Mouse (Mus musculus) left cerebral cortex, adult 11 months (tissue): ENCODE measurements around the gene Cuedc1.
"Not testable (repeated sequence)": the region's sequence is repeated elsewhere in the genome, so short reads cannot be mapped to it uniquely, and the experiment has no call there.

ENCODE experiments used
- DNase-seq: peaks from one replicate; pipeline ENCODE4 v3.0.0; 2022; ENCODE audit warnings: low spot score

Cuedc1 gene

GRCm38 (mm10) chr11:88172601-88173325, 74.9 kb downstream of the Cuedc1 start:
- DNase-seq, result no peak

- no peak for DNase-seq
Observed at GRCm38 (mm10) chr11:88173386-88174025, 75.6 kb downstream of the Cuedc1 start.

GRCm38 (mm10) chr11:88180467-88180958, 82.7 kb downstream of the Cuedc1 start:
- DNase-seq, result no peak

GRCm38 (mm10) chr11:88180959-88181619, 83.2 kb downstream of the Cuedc1 start:
- no peak for DNase-seq

- DNase-seq, result no peak
Observed at GRCm38 (mm10) chr11:88184632-88185180, 86.8 kb downstream of the Cuedc1 start.

DNA sequence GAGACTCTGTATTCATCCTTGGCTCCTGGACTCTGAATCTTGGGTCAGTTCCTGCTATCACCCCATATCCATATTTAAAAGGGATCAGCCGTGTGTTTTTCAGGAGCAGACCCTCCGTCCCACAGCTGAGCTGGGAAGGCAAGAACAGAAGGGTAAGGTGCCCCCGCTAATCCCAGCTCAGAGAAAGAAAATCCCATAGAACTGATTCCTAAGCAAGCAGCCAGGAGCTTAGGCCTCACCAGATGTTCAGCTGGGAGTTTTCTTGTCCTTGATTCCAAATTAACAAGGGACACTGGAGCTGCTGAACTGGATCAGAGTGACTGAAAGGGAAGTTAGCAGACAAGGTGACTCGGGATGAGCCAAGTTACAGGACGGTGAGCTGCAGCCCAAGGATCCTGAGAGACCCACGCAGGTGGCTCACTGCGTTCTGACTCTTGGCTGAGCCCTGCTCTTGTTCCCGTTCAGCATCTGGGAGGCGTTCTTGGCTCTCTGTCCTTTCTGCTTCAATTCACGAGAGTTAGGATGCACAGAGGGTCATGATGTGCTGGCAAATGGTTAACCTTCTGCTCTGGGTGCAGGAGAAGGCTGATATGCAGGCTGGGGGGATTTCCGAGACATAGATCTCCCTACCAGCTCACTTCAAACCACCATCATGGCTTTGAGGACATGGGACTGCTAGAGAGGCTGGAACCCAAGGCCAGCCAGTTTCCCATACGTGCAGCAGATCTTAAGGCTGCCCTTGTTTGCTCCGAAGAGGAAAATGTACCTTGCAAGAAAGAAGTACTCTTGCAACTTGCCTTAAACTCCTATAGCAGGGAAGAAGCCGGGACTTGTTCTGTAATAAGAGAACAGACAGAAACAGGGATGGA, 88.5 kb downstream of the Cuedc1 start:
- no peak for DNase-seq

DNA sequence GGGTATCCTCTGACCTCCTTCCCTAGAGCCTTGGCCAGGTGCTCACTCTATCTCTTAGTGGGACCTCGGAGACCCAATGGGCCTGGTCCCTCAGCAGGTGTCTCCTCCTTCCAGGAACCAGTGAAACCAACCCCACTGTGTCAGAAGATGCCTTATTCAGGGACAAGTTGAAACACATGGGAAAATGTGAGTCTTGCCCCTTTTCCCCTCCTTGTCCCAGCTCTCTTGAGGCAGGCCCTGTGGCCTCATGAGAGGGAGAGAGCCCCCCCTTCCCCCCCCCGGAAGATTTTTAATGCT, 89.0 kb downstream of the Cuedc1 start:
- DNase-seq, result no peak

DNA sequence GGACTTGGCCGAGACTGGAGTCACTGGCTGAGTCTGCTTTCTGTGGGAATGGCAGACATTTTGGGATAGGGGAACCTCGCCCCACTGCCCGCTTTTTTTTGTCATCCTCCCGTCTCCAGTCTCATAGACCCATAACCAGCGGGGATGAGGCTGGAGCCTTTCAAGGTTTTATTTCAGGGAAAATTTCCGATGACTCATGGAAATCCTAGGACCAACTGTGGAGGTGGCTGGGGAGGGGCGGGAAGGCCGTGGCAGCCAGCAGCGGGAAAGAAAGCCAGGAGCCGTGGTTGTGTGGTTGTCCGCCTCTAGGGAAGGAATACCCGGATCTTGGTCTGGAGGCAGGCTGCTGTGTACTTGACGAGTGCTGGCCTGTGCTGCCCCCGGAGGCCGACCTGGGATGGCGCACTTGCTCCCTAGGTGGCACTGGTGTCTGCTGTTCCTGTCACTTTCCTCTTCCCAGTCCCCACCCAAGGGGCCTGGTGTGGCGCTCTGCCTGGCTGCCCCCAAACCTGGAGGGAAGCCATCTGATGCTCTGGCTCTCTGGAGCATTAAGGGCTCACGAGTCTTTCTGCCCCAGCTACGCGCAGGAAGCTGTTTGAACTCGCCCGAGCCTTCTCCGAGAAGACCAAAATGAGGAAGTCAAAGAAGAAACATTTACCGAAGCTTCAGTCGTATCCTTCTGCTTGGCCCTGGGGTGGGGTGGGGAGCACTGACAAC, 89.7 kb downstream of the Cuedc1 start:
- peak; percentile 79 for DNase-seq

DNA sequence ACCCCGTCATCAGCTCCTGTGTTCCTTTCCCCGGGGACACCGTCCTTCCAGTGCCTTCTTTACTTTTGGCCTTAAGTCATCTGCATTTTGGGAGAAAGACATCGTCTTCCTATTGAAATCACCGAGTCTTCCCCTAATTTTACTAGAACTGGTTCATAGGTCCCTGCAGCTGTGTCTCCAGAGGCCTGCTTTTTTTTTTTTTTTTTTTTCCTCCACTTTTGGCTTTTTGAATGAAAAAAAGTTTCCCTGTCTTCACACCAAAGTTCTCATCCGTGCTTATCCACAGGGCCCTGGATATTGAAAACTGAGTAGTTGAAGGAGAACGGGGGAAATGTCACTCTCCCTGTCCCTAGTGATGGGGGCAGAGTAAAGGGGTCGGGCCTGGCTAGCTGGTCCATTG, 90.4 kb downstream of the Cuedc1 start:
- no peak for DNase-seq

DNA sequence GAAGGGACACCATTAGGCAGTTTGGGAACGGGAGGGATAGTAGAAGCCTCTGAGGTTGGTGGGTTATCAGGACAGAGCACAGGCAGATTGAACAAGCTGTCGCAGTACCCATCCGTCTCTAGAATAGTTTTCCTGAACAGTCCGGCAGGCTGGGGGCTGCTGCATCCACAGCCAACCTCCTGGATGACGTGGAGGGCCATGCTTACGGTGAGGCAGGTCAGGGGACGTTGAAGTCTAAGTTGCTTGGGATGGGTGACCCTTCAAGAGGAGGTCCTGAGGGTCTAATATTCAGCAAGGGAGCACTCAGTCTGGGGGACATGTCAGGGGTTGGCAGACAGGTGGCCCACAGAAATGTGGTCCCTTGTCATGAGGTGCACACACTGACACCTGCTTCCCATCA, 90.8 kb downstream of the Cuedc1 start:
- DNase-seq, result no peak

DNA sequence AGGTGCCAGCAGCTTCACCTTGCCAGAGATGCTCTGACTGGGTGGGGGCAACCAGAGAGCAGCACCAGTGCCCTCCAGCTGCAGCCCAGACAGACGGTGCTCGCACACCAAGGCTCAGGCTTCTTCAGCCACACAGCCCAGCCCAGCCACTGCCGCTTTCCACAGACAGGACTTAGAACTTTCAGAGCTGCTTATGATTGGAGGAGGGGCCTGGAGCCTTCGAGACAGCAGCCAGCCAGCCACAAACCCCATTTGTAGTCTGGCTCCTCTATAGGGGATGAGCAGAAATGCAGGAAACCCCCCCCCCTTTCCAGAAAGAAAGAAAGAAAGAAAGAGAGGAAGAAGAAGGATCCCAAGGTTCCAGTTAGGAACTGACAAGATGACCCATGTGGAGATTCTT, 94.7 kb downstream of the Cuedc1 start:
- DNase-seq, result no peak

- no peak for DNase-seq
Observed at GRCm38 (mm10) chr11:88193098-88193823, 95.4 kb downstream of the Cuedc1 start.

- no peak for DNase-seq
Observed at GRCm38 (mm10) chr11:88193824-88194696, 96.2 kb downstream of the Cuedc1 start.

- not testable (repeated sequence) for DNase-seq
Observed at GRCm38 (mm10) chr11:88195699-88196098, 97.8 kb downstream of the Cuedc1 start.

GRCm38 (mm10) chr11:88197153-88197576, 99.3 kb downstream of the Cuedc1 start:
- DNase-seq, result no peak

GRCm38 (mm10) chr11:88198223-88198622, 100.4 kb downstream of the Cuedc1 start:
- DNase-seq, result no peak

- DNase-seq, result no peak
Observed at GRCm38 (mm10) chr11:88201172-88201571, 103.3 kb downstream of the Cuedc1 start.

GRCm38 (mm10) chr11:88202077-88202476, 104.2 kb downstream of the Cuedc1 start:
- DNase-seq, result no peak

DNA sequence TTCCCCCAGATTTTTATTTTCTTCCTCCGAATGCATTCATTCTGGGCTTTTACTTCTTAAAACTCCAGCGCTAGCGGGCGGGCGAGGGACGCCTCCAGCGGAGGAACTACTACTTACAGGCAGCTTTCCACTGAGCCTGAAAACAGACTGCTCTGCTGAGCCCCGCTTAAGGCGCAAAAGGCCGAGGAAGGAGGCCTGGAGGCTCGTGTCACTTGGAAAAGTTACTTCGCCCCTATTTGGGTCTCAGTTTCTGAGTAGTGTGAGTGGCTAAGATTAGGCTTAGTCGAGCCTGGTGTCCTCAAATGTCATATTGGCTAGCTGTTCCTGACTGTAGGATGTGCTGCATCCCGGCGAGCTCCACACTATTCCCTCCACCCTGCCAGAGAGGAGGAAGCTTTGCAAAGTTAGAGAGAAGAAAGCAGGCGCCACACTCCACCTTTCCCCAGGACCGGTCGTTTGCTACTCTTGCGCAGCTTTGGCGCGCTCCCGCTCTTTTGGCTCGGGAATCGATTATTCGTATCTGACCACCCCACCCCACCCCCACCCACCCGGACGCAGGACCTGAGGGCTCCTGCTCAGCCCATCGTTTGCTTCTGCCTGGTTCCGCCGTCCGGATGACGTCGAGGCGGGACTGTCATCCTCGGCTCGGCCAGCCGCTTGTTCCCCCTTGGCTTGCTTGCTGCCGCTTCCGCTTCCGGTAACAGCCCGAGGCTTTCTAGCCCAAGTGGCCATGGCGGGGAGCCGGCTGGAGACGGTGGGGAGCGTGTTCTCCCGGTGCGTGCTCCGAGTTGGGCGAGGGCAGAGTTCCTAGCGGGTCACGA, 106.1 kb downstream of the Cuedc1 start, which contains the start of gene Mrps23:
TSS of gene Mrps23 (plus strand) at position 677 of the 821 bp plus-strand sequence.
- DNase-seq, result peak; percentile 86
